Mouse (Mus musculus): ENCODE data around the gene Nkx6-2.

Gene Nkx6-2

DNA sequence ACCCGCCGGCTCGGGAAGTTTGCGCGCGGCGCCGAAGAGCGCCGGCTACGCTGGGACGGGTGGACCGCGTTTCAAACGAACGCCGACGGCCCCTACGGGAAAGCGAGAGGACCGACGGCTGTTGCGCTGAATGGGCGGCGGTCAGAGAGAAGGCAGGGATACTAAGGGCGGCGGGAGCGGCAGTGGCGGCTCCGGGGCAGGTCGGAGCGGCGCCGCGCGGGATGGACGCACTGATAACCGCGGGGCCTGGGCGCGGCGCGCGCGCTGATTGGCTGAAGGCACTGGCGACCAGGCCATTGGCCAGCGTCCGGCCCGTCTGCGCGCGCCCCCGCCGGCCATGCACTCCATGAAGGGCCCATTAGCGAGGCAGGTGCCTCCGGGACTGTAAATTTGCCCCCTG lies at the start of gene Nkx6-2:
Gene Nkx6-2, minus strand, starts transcription at position 203 of the 400 bp plus-strand sequence.
- DNase-seq (ENCODE audit: low read depth), result no peak

DNA sequence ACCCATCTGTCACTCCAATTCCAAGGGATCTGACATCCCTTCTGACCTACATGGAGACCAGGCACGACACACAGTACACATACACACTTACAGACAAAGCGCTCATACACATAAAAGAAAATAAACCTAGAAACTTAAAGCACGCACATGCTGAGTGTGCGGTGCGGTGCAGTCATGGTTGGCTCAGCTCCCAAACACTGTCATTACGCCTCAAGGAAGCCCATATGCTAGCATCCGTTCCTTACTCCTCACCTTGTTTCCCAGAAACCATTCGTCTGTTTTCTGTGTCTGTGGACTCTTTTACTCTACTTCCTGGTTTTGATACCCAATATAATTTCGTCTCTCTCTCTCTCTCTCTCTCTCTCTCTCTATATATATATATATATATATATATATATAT lies 42.6 kb upstream of the Nkx6-2 start:
- DNase-seq (ENCODE audit: low read depth), result no peak

DNA sequence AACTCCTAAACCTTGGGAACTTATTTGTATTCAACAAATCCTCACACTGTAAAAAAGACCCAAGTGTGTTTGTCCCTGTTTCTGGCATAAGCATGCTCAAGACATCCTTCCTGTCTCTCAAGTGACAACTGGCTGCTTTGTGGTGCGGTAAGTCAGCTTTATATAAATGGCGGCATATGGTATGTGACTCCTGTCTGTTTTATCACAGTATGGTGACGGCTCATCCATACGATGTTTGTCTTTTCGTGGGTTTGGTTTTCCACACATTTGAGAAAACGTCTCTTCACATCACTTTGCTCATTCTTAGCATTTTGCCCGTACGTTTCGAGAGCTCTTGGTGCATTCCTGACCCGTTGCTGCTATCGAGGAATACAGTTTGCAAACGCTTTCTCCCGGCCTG lies 40.0 kb upstream of the Nkx6-2 start:
- no peak for DNase-seq (ENCODE audit: low read depth)

- DNase-seq (ENCODE audit: low read depth), result peak; percentile 73
Observed at GRCm38 (mm10) chr7:139615767-139616766, 33.5 kb upstream of the Nkx6-2 start.

GRCm38 (mm10) chr7:139610328-139610727 lies 27.7 kb upstream of the Nkx6-2 start:
- DNase-seq (ENCODE audit: low read depth), result no peak

GRCm38 (mm10) chr7:139595862-139596261 lies 13.3 kb upstream of the Nkx6-2 start:
- DNase-seq (ENCODE audit: low read depth), result no peak

GRCm38 (mm10) chr7:139595311-139595710 lies 12.7 kb upstream of the Nkx6-2 start:
- DNase-seq (ENCODE audit: low read depth), result no peak

GRCm38 (mm10) chr7:139591311-139591710 lies 8.7 kb upstream of the Nkx6-2 start:
- no peak for DNase-seq (ENCODE audit: low read depth)

GRCm38 (mm10) chr7:139590302-139590701 lies 7.7 kb upstream of the Nkx6-2 start:
- peak; percentile 55 for DNase-seq (ENCODE audit: low read depth)

DNA sequence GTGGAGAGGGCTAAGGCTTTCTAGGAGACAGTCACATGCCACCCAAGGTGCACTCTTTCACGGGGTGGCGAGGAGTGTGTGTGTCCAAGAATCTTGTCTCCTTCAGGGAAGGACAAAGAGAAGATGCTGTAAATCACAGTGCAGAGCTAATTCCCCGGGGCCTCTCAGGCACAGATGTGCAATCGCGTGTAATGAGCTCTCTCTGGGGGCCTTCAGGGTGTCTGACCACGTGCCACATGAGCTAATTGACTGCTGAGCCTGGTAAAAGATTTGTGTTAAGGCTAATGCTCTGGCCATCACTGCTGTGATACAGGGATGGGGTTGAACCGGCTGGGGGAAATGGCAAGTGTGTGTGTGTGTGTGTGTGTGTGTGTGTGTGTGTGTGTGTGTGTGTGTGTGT lies 5.3 kb upstream of the Nkx6-2 start:
- no peak for DNase-seq (ENCODE audit: low read depth)

DNA sequence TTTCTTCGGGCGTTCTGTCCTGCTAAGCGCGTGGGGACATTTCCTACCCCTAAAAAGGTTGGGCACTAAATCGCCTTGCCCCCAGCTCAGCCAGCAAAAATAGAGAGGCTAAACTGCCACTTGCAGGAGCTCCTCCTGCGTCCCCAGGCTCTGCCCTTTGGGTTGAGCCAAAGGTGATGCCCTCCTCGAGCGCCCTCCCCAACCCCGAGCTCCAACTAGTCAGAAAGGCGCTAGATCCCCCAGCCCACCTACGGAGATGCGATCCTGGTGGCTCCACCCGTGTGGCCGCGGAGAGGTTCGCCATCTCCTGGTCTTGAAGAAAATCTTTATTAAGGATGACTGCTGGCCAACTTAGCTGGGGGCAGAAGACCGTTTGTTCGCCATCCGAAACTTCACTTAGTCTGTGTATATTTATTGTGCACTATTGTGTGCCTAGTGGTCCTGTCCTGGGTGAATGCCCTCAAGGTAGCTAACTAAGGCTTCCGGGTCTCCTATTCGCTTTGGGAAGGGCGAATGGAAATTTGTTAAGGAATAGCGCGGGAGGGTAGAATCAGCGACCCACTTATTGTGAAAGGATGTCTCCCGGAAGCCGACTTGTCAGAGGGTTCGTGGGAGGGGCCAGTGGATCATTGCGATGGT lies 2.7 kb upstream of the Nkx6-2 start:
- DNase-seq (ENCODE audit: low read depth), result peak; percentile 9

GRCm38 (mm10) chr7:139584221-139585175 lies 1.9 kb upstream of the Nkx6-2 start:
- DNase-seq (ENCODE audit: low read depth), result no peak

DNA sequence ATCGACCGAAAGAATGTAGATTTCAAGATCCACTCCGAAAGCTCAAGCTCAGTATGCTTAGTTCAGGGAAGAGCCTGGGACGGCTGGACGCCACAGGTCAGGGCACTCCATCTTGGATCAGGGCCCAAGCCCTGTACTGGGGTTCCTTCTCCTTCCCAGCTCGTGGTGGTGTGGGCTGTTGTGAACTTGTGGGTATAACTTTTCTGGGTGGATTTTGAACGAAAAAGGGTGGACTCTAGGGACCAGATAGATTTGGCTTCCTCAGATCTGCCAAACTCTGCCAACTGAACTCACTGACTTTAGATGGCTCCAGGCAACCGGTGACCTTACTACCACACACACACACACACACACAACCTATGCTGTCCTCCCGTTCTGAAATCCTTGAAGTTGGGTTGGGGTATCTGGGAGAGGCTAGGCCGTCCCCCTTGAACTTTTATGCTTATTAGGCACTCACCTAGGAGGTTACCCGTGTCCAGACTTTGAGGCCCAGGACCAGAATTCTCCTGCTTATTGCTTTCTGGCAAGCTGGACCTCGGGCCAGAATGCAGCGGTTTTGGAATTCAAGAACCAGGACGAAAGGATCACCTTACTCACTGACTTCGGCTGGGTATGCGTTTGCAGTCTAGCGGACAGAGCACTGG lies 619 bp upstream of the Nkx6-2 start:
- no peak for DNase-seq (ENCODE audit: low read depth)

DNA sequence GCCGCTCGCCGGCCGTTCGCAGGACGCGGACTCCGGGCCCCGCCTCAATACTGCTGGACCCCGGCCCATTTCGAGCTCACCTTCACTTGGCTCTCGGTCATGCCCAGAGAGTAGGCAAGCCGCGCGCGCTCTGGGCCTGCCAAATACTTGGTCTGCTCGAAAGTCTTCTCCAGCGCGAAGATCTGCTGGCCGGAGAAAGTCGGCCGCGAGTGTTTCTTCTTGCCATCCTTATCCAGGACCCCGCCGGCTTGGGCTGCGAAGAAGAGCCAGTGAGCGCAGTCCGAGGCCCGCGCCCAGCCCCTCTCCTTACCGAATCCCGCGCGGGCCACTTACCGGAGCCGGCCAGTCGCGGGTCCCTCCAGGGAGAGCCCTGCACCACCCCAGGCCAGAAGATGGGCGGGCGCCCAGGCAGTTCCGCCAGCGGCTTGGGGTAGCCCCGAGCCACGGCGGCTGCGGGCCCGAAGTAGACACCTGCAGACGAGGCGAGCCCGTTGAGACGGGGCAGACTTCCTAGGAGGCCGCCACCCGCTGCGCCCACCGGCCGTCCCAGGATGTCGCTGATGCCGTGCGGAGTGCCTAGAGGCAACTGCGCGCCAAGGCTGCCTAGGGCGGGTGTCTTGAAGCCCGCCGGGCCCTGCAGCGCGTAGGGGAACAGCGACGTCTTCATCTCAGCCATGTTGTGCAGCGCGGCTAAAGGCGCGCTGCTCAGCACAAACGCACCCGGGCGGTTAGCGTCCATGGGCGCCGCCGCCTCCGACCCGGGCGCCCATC lies 611 bp downstream of the Nkx6-2 start:
- DNase-seq (ENCODE audit: low read depth), result no peak

DNA sequence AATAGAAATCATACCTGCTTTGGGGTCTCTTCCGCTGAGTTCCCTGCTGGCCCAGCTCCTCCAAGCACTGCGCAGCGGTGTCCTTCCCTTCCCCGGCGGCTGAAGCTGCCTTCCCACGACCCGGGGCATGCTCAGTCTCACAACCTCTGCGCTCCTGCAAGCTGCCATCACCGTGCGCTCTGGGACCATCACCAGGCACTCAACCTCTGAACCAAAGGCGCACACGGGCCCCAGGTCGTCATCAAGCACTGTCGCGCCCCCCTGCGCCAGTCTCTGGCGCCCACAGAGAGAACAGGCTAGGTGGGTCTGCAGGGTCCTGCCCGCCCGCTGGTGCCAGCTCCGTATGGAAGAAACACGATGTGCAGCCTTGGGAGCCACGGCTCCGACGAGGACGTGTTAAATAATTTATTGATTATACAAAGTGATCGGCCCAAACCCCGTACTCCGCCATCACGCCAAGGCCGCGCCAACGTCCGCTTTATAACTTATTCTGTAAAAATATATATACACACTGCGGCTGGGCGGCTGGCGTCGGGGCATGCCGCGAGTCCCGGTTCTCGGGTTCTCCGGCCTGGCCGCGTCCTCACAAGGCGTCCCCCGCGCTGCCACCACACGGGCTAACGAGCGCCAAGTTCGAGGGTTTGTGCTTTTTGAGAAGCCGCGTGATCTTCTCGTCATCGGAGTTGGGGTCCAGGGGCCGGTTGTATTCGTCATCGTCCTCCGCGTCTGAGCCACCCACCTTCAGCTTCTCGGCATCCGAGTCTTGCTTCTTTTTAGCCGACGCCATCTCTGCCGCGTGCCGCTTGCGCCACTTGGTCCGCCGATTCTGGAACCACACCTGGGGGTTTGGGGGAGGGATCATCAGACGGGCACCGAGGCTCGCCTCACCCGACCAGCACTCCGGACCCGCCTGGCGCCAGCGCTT lies 1.5 kb downstream of the Nkx6-2 start:
- DNase-seq (ENCODE audit: low read depth), result no peak

DNA sequence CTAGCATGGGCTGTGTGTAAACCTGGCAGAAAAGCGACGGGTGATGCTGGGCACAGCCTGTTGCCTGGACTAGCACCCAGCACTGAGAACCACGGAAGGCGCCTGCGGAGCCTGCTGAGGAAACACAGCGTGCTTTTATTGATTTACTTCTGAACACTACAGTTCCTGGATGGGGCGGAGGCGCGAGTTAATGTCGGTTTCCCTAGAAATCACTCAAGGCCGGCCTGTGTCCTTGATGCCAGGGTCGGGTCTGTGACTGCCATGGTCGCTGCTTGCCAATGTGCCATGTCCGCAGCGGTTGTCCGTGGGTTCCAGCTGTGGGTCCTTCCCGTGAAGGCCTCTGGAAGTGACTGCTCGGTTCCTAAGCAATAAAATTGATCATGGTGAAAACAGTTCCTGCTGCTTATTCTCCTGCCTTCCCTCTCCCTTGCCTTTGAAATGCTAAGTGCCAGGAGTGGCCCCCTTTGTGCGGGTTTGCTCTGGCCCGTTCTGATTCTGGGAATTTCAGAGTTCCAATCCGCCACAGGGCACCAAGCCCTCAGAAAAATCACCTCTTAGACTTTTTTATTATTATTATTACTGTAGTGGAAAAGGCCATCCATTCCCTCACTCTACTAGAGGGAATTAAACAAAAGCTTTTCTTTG lies 3.2 kb downstream of the Nkx6-2 start:
- DNase-seq (ENCODE audit: low read depth), result no peak

- no peak for DNase-seq (ENCODE audit: low read depth)
Observed at GRCm38 (mm10) chr7:139576064-139576686, 6.4 kb downstream of the Nkx6-2 start.

GRCm38 (mm10) chr7:139572665-139573064 lies 9.9 kb downstream of the Nkx6-2 start:
- DNase-seq (ENCODE audit: low read depth), result no peak

DNA sequence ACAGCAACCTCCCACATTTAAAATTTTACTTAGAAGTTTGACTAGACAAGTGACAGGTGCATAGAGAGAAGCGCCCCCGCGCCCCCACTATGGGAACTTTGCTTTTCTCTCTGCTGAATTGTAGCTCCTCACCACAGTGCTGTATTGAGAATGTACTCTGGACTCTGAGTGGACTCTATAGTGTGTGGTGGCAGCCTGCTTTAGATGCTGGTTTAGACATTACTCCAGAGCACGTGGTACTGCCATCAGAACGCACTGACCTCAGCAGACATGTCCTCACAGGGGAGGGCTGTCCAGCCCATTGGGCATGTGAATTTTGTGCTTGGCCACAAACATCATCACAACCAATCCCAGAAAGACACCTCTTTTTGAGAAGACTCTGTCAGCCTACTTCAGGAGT lies 11.8 kb downstream of the Nkx6-2 start:
- DNase-seq (ENCODE audit: low read depth), result no peak

Measured in NIH3T3 (cell line).